Mouse (Mus musculus): ENCODE data around the gene Galnt7. TPM values are rescaled to one million over a fixed set of nuclear protein-coding genes. Genes with fewer than 3 reads are reported as not detected.
A peak's percentile ranks its signal among the peaks of the same experiment; 100 is the strongest.

The Galnt7 gene
- total RNA-seq (2022): 10 to 100 TPM; 11.1 to 12.9 (median 12.0) TPM

- peak in 1 of 2 experiments; percentile 26 for DNase-seq (ENCODE audit: low spot score in 2 of 2)
Measured at GRCm38 (mm10) chr8:57652456-57653055, at the start of gene Galnt7. Gene Galnt7 (minus strand): TSS chr8:57653032.

DNA sequence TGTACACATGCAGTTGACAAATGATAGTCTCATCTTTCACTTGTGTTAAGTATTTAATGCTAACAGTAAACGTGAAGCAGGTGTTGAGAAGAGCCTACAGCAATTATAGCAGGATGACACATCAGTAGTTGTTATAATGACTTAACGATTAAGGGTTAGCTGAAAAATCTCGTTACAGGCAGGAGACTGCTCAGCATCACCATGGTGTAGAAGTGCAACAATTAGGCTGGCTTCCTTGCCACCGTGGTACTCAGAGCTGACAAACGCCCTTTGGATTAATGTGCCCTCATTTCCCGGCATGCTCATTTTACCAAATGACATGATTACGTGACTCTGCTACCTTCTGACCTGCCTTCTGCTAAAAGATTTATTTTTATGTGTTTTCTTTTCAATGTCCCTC lies 35.8 kb upstream of the Galnt7 start:
- no peak for DNase-seq (ENCODE audit: low spot score in 2 of 2)

DNA sequence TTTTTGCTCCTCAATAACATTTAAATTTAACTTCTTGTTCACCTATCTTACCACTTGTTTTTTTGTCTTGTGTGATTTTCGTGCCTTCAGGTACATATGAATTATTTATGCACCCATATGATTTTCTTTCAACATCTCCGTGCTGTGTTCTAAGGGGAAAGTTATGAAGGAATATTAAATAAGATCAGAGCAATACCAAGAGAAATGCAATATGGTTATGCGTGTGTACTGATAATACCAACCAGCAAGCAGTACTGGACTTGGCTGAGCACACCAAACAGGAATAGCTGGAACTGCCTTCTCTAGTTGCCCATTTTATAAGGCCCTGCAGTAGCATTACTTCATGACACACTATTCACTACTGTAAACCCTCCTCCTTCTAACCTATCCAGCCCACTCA lies 33.0 kb upstream of the Galnt7 start:
- DNase-seq (ENCODE audit: low spot score in 2 of 2): no peak

DNA sequence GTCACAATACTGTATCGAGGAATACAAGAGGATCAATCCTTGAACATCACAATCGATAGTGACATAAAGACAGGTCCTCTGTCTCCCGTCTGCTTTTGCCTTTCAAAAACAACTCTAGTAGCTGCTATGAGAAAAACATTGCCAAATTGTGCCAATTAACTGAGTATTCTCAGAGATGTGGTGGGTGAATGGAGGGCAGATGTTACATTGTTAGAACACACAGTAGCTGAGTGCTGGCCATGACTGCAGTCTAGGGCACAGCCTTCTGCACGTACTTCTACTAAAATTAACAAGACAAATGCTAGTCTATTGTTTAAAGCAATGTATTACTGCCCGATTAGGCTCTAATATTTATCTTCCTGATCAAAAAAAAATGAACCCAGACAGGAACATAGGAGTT lies 27.2 kb upstream of the Galnt7 start:
- peak in 1 of 2 experiments; percentile 13 for DNase-seq (ENCODE audit: low spot score in 2 of 2)

DNA sequence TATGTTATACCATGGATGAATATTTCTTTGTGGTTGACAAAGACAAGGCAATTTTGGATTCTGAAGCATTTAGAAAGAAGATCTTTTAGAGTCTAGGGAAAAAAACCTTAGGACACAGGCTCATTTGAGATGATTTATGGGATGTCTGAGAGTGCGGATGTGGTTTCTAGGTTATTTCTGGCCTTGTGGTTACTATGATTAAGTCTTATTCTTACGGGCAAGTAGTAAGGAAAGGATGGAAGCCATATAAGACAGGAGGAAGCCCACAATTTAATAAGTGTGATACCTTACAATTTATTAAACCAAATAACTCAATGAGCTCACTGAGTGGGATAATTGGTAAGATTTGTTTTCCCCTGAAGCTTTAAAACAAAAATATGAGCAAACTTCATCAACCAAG lies 11.3 kb upstream of the Galnt7 start:
- no peak for DNase-seq (ENCODE audit: low spot score in 2 of 2)

DNA sequence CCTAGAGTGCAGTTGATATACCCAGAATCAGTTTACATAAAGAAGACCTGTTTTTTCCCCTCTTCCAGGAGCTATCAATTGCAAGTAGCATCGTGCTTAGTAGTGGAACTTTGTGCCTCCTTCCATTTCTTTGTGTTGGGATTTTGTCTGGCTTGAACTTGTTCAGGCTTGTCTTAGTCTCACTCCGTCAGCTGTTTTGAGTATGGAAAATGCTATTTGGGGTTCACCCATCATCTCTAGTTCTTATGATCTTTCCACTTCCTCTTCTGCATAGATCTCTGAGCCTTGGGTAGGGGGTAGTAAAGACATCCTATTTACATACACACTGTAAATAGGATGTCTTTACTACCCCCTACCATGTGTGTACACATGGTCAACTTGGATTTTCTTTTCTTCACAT lies 7.2 kb upstream of the Galnt7 start:
- DNase-seq (ENCODE audit: low spot score in 2 of 2): no peak

- DNase-seq (ENCODE audit: low spot score in 2 of 2): no peak
Measured at GRCm38 (mm10) chr8:57656446-57656845, 3.6 kb upstream of the Galnt7 start.

GRCm38 (mm10) chr8:57654146-57654545 lies 1.3 kb upstream of the Galnt7 start:
- DNase-seq (ENCODE audit: low spot score in 2 of 2): no peak

- DNase-seq (ENCODE audit: low spot score in 2 of 2): no peak
Measured at GRCm38 (mm10) chr8:57653768-57654125, 915 bp upstream of the Galnt7 start.

- DNase-seq (ENCODE audit: low spot score in 2 of 2): peak in 1 of 2 experiments; percentile 13
Measured at GRCm38 (mm10) chr8:57653056-57653767, 380 bp upstream of the Galnt7 start.

- peak in 1 of 2 experiments; percentile 47 for DNase-seq (ENCODE audit: low spot score in 2 of 2)
Measured at GRCm38 (mm10) chr8:57651689-57652455, 960 bp downstream of the Galnt7 start.

DNA sequence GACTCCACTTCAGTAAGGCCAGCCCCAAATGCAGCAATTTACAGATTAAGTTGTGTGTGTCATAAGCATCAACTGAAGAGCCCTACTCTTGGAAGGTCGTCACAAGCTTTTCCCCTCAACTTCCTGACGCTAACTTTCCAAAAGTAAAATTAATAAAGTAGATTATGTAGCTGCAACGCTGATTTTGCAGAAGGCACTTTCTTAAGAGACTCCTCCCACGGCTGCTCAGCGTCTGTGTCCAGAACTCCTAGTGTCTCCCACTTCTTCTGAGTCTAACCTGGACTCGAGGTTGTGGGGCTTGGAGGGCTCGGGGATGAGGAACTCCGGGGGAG lies 1.5 kb downstream of the Galnt7 start:
- no peak for DNase-seq (ENCODE audit: low spot score in 2 of 2)

DNA sequence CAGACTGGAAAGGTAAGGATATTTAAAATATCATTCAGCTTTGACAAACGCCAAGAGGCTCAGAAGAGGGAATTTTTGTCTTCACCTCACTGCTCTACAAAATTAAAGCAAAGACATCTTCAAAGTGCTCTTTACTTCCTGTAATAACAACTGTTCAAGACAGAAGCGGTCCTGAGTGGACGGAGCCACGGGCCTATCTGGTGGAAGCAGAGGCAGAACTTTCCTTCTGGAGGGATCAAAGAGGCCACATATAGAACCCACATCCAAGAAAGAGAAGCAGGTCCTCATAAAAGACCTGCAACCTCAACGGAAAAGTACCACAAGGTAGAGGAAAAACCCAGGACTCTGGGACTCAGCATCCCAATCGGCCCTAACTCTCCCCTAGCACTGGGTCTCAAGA lies 2.6 kb downstream of the Galnt7 start:
- no peak for DNase-seq (ENCODE audit: low spot score in 2 of 2)

GRCm38 (mm10) chr8:57647566-57647965 lies 5.3 kb downstream of the Galnt7 start:
- no peak for DNase-seq (ENCODE audit: low spot score in 2 of 2)

DNA sequence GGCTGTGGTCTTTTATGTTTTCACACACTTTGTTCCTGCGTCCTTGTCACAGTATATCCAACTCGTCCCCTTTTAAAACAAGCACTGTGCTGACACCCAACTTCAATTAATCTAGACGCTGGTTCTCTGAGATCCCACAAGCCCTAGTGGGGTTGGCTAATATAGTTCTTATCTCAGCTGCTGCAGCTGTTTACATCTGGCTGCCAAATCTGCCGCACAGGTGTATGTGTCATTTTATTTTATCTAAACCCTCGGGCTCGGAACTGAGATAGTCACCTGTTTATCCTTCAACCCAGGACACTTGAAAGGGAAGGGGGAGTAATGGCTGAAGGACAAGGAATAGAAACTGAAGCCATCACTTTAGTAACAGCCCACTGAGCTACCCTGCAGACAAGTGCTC lies 8.6 kb downstream of the Galnt7 start:
- DNase-seq (ENCODE audit: low spot score in 2 of 2): no peak

DNA sequence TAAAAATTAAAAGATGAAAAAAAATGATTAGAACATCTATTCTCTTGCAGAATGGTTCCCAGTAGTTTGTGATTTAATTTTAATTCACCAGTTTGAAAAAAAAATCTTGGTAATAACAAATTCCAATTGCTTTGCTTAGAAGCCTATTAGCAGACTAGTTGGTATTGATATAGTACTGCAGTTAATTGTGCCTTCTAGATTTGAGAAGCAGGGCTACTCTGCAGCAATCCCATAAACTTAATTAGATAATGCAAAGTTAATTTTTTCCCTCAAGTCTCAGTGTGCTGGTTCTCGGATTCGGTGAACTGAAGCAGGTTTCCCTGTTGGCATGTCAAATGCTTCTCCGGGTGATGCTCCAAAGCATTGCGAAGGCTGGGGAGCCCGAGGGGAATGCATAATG lies 10.1 kb downstream of the Galnt7 start:
- DNase-seq (ENCODE audit: low spot score in 2 of 2): no peak

- DNase-seq (ENCODE audit: low spot score in 2 of 2): no peak
Measured at GRCm38 (mm10) chr8:57638925-57639324, 13.9 kb downstream of the Galnt7 start.

DNA sequence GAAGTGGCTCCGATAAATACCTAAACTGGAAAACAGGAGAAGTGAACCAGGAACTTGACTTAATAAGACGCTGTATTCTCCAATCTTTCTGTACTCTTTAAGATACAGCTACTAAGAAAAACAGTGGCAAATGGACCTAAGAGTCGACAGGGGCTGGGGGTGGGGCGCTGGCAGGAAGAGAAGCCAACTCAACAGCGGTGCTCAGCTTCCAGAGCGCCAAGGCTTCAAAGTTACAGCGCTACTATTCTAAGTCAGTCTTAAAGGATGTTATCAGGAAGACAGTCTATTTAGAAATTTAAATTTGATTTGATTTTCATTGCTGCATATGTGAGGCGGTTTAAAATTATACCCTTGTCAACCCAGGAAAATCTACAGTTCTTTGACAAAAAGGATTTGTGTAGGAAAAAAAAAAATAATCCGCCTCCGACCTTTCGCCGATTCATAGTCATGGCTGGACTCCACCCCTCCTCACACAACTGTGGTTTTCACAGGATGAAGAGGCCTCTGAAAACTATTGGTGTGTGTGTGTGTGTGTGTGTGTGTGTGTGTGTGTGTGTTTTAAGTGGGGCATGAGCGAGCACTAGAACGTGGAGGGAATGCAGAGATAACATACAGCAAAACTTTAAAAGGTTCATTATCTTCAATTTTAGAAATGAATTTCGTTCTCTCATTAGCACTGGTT lies 15.1 kb downstream of the Galnt7 start:
- DNase-seq (ENCODE audit: low spot score in 2 of 2): no peak

DNA sequence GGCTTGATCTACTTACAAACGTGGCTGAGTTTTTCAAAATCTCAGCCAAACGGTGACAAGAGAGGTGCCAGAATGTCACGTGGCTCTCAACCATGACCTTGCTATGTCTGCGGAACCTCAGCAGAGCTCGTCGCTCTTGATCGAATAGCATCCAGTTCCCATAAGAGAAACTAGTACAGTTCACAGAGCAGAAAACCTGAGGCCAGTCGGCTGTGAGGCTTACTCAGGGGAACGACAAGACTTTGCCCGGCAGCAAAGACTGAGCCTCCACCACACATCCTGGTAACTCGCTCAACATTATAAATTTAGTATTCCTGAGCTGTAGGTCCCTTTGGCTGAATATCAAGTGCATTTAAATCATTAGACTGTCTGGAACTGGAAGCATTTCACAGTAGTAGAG lies 16.1 kb downstream of the Galnt7 start:
- no peak for DNase-seq (ENCODE audit: low spot score in 2 of 2)

- no peak for DNase-seq (ENCODE audit: low spot score in 2 of 2)
Measured at GRCm38 (mm10) chr8:57636281-57636680, 16.6 kb downstream of the Galnt7 start.

DNA sequence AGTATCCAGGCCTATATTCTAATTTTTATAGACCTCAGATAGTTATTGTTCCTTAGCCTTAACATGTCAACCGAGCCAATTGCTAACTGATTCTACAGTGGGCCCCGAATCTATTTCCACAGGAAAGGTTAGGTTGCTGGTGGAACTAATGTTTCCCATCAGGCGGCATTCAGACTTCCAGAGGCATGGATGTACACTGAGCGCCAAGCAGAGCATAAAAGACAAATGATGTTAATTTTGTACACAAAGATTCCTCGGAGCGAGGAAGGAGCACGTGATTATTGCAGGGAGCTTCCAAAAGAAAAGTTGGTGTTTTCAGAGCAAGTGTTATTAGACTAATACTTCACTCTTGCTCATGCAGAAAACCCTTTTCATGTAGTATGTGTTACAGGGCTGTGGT lies 21.1 kb downstream of the Galnt7 start:
- DNase-seq (ENCODE audit: low spot score in 2 of 2): no peak

DNA sequence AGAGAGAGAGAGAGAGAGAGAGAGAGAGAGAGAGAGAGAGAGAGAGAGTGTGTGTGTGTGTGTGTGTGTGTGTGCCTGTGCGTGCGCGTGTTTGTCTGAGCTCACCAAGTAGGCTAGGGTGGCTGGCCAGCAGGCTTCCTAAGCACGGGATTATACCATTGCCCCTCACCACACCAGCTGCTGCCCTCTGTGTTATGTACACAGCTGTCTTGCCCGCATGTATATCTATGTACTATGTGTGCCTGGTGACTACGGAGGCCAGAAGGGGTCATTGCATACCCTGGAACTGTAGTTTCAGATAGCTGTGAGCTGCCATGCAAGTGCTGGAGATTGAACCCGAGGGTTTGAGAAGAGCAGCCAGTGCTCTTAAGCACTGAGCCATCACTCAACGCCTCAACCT lies 22.7 kb downstream of the Galnt7 start:
- DNase-seq (ENCODE audit: low spot score in 2 of 2): no peak
